8 mouse cellular contexts compared by ENCODE assay signal in genomic region chr5:134234205-134234604, GRCm38 (mm10). TPM values are rescaled to one million over a fixed set of nuclear protein-coding genes. Genes with fewer than 3 reads are reported as not detected.
A peak's percentile ranks its signal among the peaks of the same experiment; 100 is the strongest.
DNase-seq lines count a peak whose midpoint lies in the region; ATAC-seq and TF ChIP-seq lines count a peak whose summit lies in the region.
"Had no signal": no experiment of that assay in that cellular context is flagged by ENCODE, and none has a peak within 500 bp of the region (broad histone marks: within the 10 kb centered on the region; RNA-seq: fewer than 3 reads in every experiment).

No protein-coding gene starts in this region.

- TF ChIP-seq POLR2A in bone marrow, adult 2 months (IDR thresholded peaks at IDR 0.05; ENCODE audit: borderline replicate concordance, control insufficient read depth, low read depth, low read length) = no peak

- 68% methylated on average over 2 of the region's 2 CpGs for WGBS in hindbrain, embryonic 10.5 days
- 83% methylated on average over 2 of the region's 2 CpGs for WGBS in hindbrain, postnatal 0 days
- 17% methylated on average over 2 of the region's 2 CpGs for WGBS in bone marrow, adult 2 months
- 41% methylated on average over 2 of the region's 2 CpGs for WGBS in liver, embryonic 15.5 days (ENCODE audit: insufficient replicate concordance)

- peaks cover 48% of the 10 kb centered on the region for H3K36me3 ChIP-seq in hindbrain, embryonic 10.5 days
- peaks cover 30% of the 10 kb centered on the region for H3K36me3 ChIP-seq in hindbrain, postnatal 0 days (ENCODE audit: insufficient read depth, low read length)
- H3K36me3 ChIP-seq in liver, embryonic 15.5 days (replicated peaks) = peaks cover 22% of the 10 kb centered on the region

- no peak for TF ChIP-seq CTCF in hindbrain, postnatal 0 days (IDR thresholded peaks at IDR 0.05; ENCODE audit: low read depth)
- no peak for TF ChIP-seq CTCF in bone marrow, adult 2 months (IDR thresholded peaks at IDR 0.05; ENCODE audit: control insufficient read depth, insufficient read depth, low read length)

- ATAC-seq in hindbrain, postnatal 0 days = no peak
- no peak for ATAC-seq in liver, embryonic 15.5 days (ENCODE audit: insufficient read depth)
- no peak for ATAC-seq in megakaryocyte progenitor cell, adult 5-6 weeks (replicated peaks; ENCODE audit: poor library complexity)

- no peak overlapping the region for H3K4me3 ChIP-seq in hindbrain, embryonic 10.5 days
- no peak overlapping the region for H3K4me3 ChIP-seq in hindbrain, postnatal 0 days (ENCODE audit: low read length)
- H3K4me3 ChIP-seq in bone marrow, adult 2 months (replicated peaks; ENCODE audit: control insufficient read depth, low read depth, low read length) = no peak overlapping the region
- no peak overlapping the region for H3K4me3 ChIP-seq in liver, embryonic 15.5 days (replicated peaks)

- no peak overlapping the region for H3K4me2 ChIP-seq in hindbrain, postnatal 0 days (ENCODE audit: low read depth, low read length)
- no peak overlapping the region for H3K4me2 ChIP-seq in liver, embryonic 15.5 days

- H3K27ac ChIP-seq in hindbrain, embryonic 10.5 days = peak overlapping the region; percentile 50; the same call in 1 of the 2 replicates
- H3K27ac ChIP-seq in hindbrain, postnatal 0 days = no peak overlapping the region
- peak overlapping the region; percentile 95 for H3K27ac ChIP-seq in bone marrow, adult 2 months (ENCODE audit: control insufficient read depth, insufficient read depth, low read depth, low read length, poor library complexity)
- peak overlapping the region; percentile 38; the same call in 1 of the 2 replicates for H3K27ac ChIP-seq in liver, embryonic 15.5 days (replicated peaks)

- peaks cover 49% of the 10 kb centered on the region for H3K4me1 ChIP-seq in hindbrain, embryonic 10.5 days (replicated peaks)
- 0 out of 2 replicates have a peak, but pooled peaks cover 3% of the 10 kb centered on the region for H3K4me1 ChIP-seq in hindbrain, postnatal 0 days (ENCODE audit: insufficient read depth, low read length)
- peaks cover 8% of the 10 kb centered on the region for H3K4me1 ChIP-seq in bone marrow, adult 2 months (ENCODE audit: control insufficient read depth, insufficient read depth, low read length)
- H3K4me1 ChIP-seq in liver, embryonic 15.5 days (replicated peaks) = peaks cover 54% of the 10 kb centered on the region

- no peak overlapping the region for H3K9ac ChIP-seq in hindbrain, postnatal 0 days (replicated peaks; ENCODE audit: low read length)
- no peak overlapping the region for H3K9ac ChIP-seq in liver, embryonic 15.5 days

- no peak for DNase-seq in hindbrain, embryonic 10.5 days (ENCODE audit: low spot score)
- no peak for DNase-seq in hindbrain, postnatal 0 days (ENCODE audit: low spot score)
- DNase-seq in CD4-positive helper T cell, adult 2 months (ENCODE audit: low read depth, low spot score) = peak; percentile 76
- no peak for DNase-seq in left cerebral cortex, adult 8-10 months (ENCODE audit: low spot score in 2 of 2)
- DNase-seq: adrenal gland, postnatal 36 days had no signal

- no peaks in the 10 kb centered on the region for H3K9me3 ChIP-seq in hindbrain, embryonic 10.5 days
- no peaks in the 10 kb centered on the region for H3K9me3 ChIP-seq in hindbrain, postnatal 0 days (ENCODE audit: low read length)
- no peaks in the 10 kb centered on the region for H3K9me3 ChIP-seq in liver, embryonic 15.5 days (replicated peaks)

- no peaks in the 10 kb centered on the region for H3K27me3 ChIP-seq in hindbrain, embryonic 10.5 days (ENCODE audit: insufficient read depth, poor library complexity, severe bottlenecking)
- H3K27me3 ChIP-seq in hindbrain, postnatal 0 days (ENCODE audit: insufficient read depth, low read length) = no peaks in the 10 kb centered on the region
- H3K27me3 ChIP-seq in liver, embryonic 15.5 days = no peaks in the 10 kb centered on the region

RNA-seq across cellular contexts. Expression of gene Ncf1, which starts 4.8 kb away (rescaled TPM):
- polyA plus RNA-seq in hindbrain, embryonic 10.5 days (2016; fragmentation: Nextera tagmentation; extraction: Ambion mirVana) = 2.6 and 3.1 TPM in 2 replicates
- 2.8 and 4.9 TPM in 2 replicates for total RNA-seq in hindbrain, postnatal 0 days (2014; rRNA removed)
- polyA plus RNA-seq in hindbrain, postnatal 0 days (2015; fragmentation: Nextera tagmentation; extraction: Ambion mirVana) = 2.0 and 2.3 TPM in 2 replicates
- 78.6 and 222 TPM in 2 replicates for polyA plus RNA-seq in bone marrow, adult 2 months (2011; ENCODE audit: insufficient read depth, insufficient read length, low replicate concordance, missing spikeins)
- 25.8 and 27.7 TPM in 2 replicates for polyA plus RNA-seq in liver, embryonic 15.5 days (2015; fragmentation: Nextera tagmentation; extraction: Ambion mirVana)
- total RNA-seq in left cerebral cortex, adult 8-10 months (2022) = 10 to 100 TPM in 2 of 4 experiments, 1 to 10 TPM in 2; 5.3 to 16.2 (median 10.3) TPM
- 139 and 150 TPM in 2 replicates for total RNA-seq in megakaryocyte progenitor cell, adult 5-6 weeks (2015)
- total RNA-seq in megakaryocyte progenitor cell, adult 5-6 weeks (2017) = 155 and 185 TPM in 2 replicates

RNA-seq across cellular contexts. Expression of gene Gtf2ird2, which starts 50.4 kb away (rescaled TPM):
- 6.8 and 9.3 TPM in 2 replicates for polyA plus RNA-seq in hindbrain, embryonic 10.5 days (2016; fragmentation: Nextera tagmentation; extraction: Ambion mirVana)
- total RNA-seq in hindbrain, postnatal 0 days (2014; rRNA removed) = 14.6 and 19.7 TPM in 2 replicates
- polyA plus RNA-seq in hindbrain, postnatal 0 days (2015; fragmentation: Nextera tagmentation; extraction: Ambion mirVana) = 11.6 and 12.6 TPM in 2 replicates
- polyA plus RNA-seq in bone marrow, adult 2 months (2011; ENCODE audit: insufficient read depth, insufficient read length, low replicate concordance, missing spikeins) = 3.0 and 5.5 TPM in 2 replicates
- polyA plus RNA-seq in liver, embryonic 15.5 days (2015; fragmentation: Nextera tagmentation; extraction: Ambion mirVana) = 1.8 and 2.3 TPM in 2 replicates
- total RNA-seq in left cerebral cortex, adult 8-10 months (2022) = 10 to 100 TPM; 16.8 to 19.3 (median 18.2) TPM
- total RNA-seq in megakaryocyte progenitor cell, adult 5-6 weeks (2015) = 4.2 TPM in 2 replicates
- total RNA-seq in megakaryocyte progenitor cell, adult 5-6 weeks (2017) = 4.2 and 4.7 TPM in 2 replicates

RNA-seq across cellular contexts. Expression of gene Rcc1l, which starts 57.6 kb away (rescaled TPM):
- polyA plus RNA-seq in hindbrain, embryonic 10.5 days (2016; fragmentation: Nextera tagmentation; extraction: Ambion mirVana) = 31.0 and 35.7 TPM in 2 replicates
- total RNA-seq in hindbrain, postnatal 0 days (2014; rRNA removed) = 20.6 and 23.0 TPM in 2 replicates
- polyA plus RNA-seq in hindbrain, postnatal 0 days (2015; fragmentation: Nextera tagmentation; extraction: Ambion mirVana) = 21.5 and 21.7 TPM in 2 replicates
- 10.4 and 12.5 TPM in 2 replicates for polyA plus RNA-seq in bone marrow, adult 2 months (2011; ENCODE audit: insufficient read depth, insufficient read length, low replicate concordance, missing spikeins)
- 12.1 and 13.8 TPM in 2 replicates for polyA plus RNA-seq in liver, embryonic 15.5 days (2015; fragmentation: Nextera tagmentation; extraction: Ambion mirVana)
- total RNA-seq in left cerebral cortex, adult 8-10 months (2022) = 10 to 100 TPM; 15.5 to 21.2 (median 16.8) TPM
- total RNA-seq in megakaryocyte progenitor cell, adult 5-6 weeks (2015) = 10.6 and 11.1 TPM in 2 replicates
- total RNA-seq in megakaryocyte progenitor cell, adult 5-6 weeks (2017) = 8.8 and 10.2 TPM in 2 replicates
